Mouse (Mus musculus) liver, adult 2 months (tissue): ENCODE results near the gene Olfr1058.

Experiments used
- CTCF ChIP-seq: fragments of 200-500 bp; IDR thresholded peaks from 2 replicates; pipeline ENCODE4 v1.5.1; 2011; ENCODE audit warnings: low read depth, low read length, control low read depth
- POLR2A ChIP-seq: fragments of 200-500 bp; IDR thresholded peaks from 2 replicates; pipeline ENCODE4 v1.6.1; 2011; ENCODE audit warnings: low read length, control low read depth; ENCODE audit not compliant: insufficient read depth; ENCODE audit errors: extremely low read depth

GRCm38 (mm10) chr2:86362369-86362768 is 26.0 kb downstream of the Olfr1058 start, which contains the start of gene Olfr1056:
- TF ChIP-seq POLR2A: no peak
- TF ChIP-seq CTCF: no peak
